Mouse (Mus musculus) CH12.LX (cell line): Measurements from ENCODE around the gene Lrguk.

Experiments
- CTCF ChIP-seq, 2 experiments: IDR thresholded peaks in 1 of 2; conservative IDR thresholded peaks in 1 of 2; 2 replicates each; pipeline ENCODE4 v1.5.1; 2011 to 2012; ENCODE audit warnings: low read depth in 2 of 2, low read length in 2 of 2, improper control_type of control experiment in 1 of 2, inconsistent platforms in 1 of 2, mild to moderate bottlenecking in 1 of 2, moderate library complexity in 1 of 2
- HCFC1 ChIP-seq: IDR thresholded peaks from 2 replicates; pipeline ENCODE4 v1.6.1; 2012; ENCODE audit warnings: low read depth, mild to moderate bottlenecking, inconsistent platforms, low read length, improper control_type of control experiment
- NRF1 ChIP-seq: IDR thresholded peaks from 2 replicates; pipeline ENCODE4 v1.6.1; 2014; ENCODE audit warnings: low read depth, mild to moderate bottlenecking, inconsistent platforms, low read length, improper control_type of control experiment, moderate library complexity
- POLR2A ChIP-seq: IDR thresholded peaks from 2 replicates; pipeline ENCODE4 v1.6.1; 2011; ENCODE audit warnings: low read depth, mild to moderate bottlenecking, improper control_type of control experiment, low read length
- SIN3A ChIP-seq: IDR thresholded peaks from 2 replicates; pipeline ENCODE4 v1.6.1; 2012; ENCODE audit warnings: low read length, improper control_type of control experiment, inconsistent platforms
- ZMIZ1 ChIP-seq: IDR thresholded peaks from 2 replicates; pipeline ENCODE4 v1.6.1; 2012; ENCODE audit warnings: low read depth, mild to moderate bottlenecking, inconsistent platforms, low read length, improper control_type of control experiment

DNA sequence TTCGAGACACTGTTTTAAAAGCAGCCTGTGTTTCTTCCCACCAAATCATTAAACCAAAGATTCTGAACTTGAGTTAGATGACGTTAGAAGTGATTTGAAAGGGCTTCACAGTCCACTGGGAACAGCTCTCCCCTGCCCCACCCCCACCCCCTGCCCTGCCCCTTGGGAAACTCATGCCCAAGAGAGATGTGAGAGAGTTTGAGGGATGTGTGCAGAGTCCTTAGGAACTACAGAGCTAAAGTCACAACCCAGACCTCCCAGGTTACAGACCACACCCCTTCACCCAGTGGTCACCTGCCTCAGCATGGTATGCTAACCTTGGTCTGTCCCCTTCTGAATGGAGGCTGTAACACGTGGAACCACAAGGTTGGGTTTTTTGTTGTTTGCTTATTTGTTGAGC, 62.3 kb downstream of the Lrguk start:
- no peak for TF ChIP-seq CTCF (conservative IDR thresholded peaks at IDR 0.05 in 1 of 2, IDR thresholded peaks at IDR 0.05 in 1 of 2; ENCODE audit: low read depth in 2 of 2, low read length in 2 of 2)
- no peak for TF ChIP-seq NRF1
- TF ChIP-seq ZMIZ1: no peak
- no peak for TF ChIP-seq POLR2A
- TF ChIP-seq HCFC1: no peak
- TF ChIP-seq SIN3A: no peak
